Mouse (Mus musculus): Measurements from ENCODE around the gene Adnp. TPM values are rescaled to one million over a fixed set of nuclear protein-coding genes. Genes with fewer than 3 reads are reported as not detected.

Gene Adnp
- 1 to 10 TPM in 1 of 2 experiments, under 1 TPM in 1; 0.50 to 9.7 TPM for polyA plus RNA-seq (2012; fragmentation: generic; extraction: Trizol)

GRCm38 (mm10) chr2:168206725-168207644 lies at the start of gene Adnp:
Gene Adnp (minus strand): TSS chr2:168207112.

GRCm38 (mm10) chr2:168230026-168230728 lies 23.3 kb upstream of the Adnp start, which contains the start of the genes Gm20716, Dpm1 and Mocs3:
Gene Gm20716 (minus strand): TSS chr2:168230364.
Gene Dpm1 (minus strand): TSS chr2:168230591.
Gene Mocs3 (plus strand): TSS chr2:168230622.

Other genes with a start within 250 kb of the Adnp start
- under 1 TPM; 0.04 to 0.08 TPM for gene Ripor3, start 196.5 kb downstream of the Adnp start, polyA plus RNA-seq (2012; fragmentation: generic; extraction: Trizol)
- under 1 TPM; 0.21 to 0.37 TPM for gene Pard6b, start 126.1 kb downstream of the Adnp start, polyA plus RNA-seq (2012; fragmentation: generic; extraction: Trizol)
- gene Gm20716, start 23.3 kb upstream of the Adnp start, polyA plus RNA-seq (2012; fragmentation: generic; extraction: Trizol) = 10 to 100 TPM in 1 of 2 experiments, 1 to 10 TPM in 1; 2.2 to 27.5 TPM
- 10 to 100 TPM; 13.2 to 25.1 TPM for gene Dpm1, start 23.5 kb upstream of the Adnp start, polyA plus RNA-seq (2012; fragmentation: generic; extraction: Trizol)
- 10 to 100 TPM in 1 of 2 experiments, 1 to 10 TPM in 1; 6.6 to 11.0 TPM for gene Mocs3, start 23.5 kb upstream of the Adnp start, polyA plus RNA-seq (2012; fragmentation: generic; extraction: Trizol)
- not detected for gene Kcng1, start 74.6 kb upstream of the Adnp start, polyA plus RNA-seq (2012; fragmentation: generic; extraction: Trizol)

Measured in C3H10T1/2 (cell line).